Mouse (Mus musculus): ENCODE results near the gene Hsh2d. TPM values are rescaled to one million over a fixed set of nuclear protein-coding genes. Genes with fewer than 3 reads are reported as not detected.

Hsh2d gene
- total RNA-seq, 2 experiments from 2014 or later, result not detected

DNA sequence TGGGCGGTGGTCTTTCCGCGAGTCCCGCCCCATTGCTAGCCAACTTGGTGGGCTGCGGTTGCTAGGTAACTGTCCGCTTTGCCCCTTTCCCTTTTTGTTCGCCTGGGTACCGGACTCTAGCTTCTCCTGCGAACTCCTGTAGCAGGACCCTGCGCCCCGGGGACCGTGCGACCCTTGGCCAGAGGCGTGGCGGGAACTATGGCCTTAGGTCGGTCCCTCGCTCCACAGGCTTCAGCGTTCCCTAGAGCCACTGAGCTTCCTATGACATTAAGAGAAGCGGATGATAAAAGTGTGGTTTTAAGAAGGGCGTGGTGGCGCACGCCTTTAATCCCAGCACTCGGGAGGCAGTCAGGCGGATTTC, 50.9 kb downstream of the Hsh2d start:
- DNase-seq (ENCODE audit: low spot score in 2 of 2), result no peak
- intact Hi-C loops (cut with DNase I), result loop anchor here (10.0 kb wide), 1 partner anchor 66 kb away; no protein-coding TSS in a partner anchor

DNA sequence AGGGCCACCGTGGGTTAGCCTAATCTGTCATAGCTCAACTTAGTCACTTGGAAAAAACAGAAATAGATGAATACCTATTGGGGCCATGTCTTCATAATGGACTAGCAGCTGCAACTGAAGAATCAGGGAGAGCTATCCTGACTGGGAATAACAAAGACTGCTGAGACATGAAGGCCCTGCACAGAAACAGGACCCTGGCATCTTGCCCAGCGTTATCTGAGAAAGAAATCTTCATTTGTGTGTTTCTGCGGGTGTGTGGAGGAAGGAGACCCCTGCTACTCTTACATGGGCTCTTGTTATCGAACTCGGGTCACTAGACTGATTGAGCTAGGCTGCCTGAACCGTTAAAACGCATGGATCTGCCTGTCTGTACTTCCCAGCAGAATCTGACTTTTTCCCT, 51.5 kb downstream of the Hsh2d start:
- intact Hi-C loops (cut with DNase I), result loop anchor here (10.0 kb wide), 1 partner anchor 66 kb away; no protein-coding TSS in a partner anchor
- DNase-seq (ENCODE audit: low spot score in 2 of 2), result no peak

DNA sequence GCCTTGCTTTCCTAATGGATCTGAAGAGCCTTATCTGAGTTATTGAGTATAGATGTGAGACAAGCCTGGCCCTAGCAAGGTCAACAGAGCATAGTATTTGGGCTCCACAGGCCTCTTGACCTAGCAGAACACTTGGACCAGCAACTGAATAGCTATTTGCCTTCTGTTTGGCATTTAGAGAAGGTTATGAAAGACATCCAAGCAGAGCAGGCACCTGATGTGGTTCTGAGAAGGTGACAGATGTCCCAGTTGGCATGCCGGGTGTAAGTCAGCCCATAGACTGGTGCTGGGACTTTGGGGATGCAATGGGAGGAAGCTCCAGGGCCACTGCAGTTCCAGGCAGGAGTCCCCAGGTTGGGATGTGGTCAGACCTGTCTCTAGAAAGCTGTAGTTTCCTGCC, 52.8 kb downstream of the Hsh2d start:
- DNase-seq (ENCODE audit: low spot score in 2 of 2), result no peak
- intact Hi-C loops (cut with DNase I), result loop anchor here (10.0 kb wide), 1 partner anchor 67 kb away; no protein-coding TSS in a partner anchor

DNA sequence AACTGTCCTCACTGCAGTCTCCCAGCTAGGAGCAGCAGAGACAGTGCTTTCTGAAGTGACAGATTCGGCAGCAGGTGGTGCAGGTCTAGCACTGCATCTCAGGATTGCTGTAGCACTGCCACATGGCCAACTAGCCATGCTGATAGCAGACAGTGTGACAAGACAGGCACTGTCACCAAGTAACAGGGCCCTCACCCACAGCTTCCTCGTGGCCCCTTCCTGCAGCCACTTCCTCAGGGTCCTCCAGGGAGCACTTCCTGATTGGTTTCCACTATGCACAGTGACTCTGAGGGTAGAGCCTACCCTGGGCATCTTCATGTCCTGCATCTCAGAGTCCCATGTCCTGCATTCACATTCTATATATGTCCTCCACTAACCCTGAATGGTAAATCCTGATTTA, 55.2 kb downstream of the Hsh2d start:
- intact Hi-C loops (cut with DNase I), result loop anchor here (10.0 kb wide), 1 partner anchor 70 kb away; no protein-coding TSS in a partner anchor

More for the DNA sequence above, 55.2 kb downstream of the Hsh2d start:
- DNase-seq (ENCODE audit: low spot score in 2 of 2), result no peak

Other genes starting within 250 kb of the Hsh2d start
- 10 to 100 TPM; 12.6 to 13.8 TPM for gene Zfp961, start 238.6 kb upstream of the Hsh2d start, total RNA-seq (2021)
- not detected for gene Cyp4f18, start 180.0 kb upstream of the Hsh2d start, total RNA-seq (2021)
- not detected for gene Olfr372, start 148.4 kb upstream of the Hsh2d start, total RNA-seq (2021)
- gene Olfr373, start 106.5 kb upstream of the Hsh2d start, total RNA-seq (2021), result not detected
- gene Olfr374, start 82.6 kb upstream of the Hsh2d start, total RNA-seq (2021), result not detected
- 10 to 100 TPM; 36.7 to 37.5 TPM for gene Tpm4, start 54.7 kb upstream of the Hsh2d start, total RNA-seq (2021)
- 10 to 100 TPM; 38.4 to 46.3 TPM for gene Rab8a, start 28.4 kb upstream of the Hsh2d start, total RNA-seq (2021)
- gene Cib3, start 23.2 kb downstream of the Hsh2d start, total RNA-seq (2021), result not detected
- gene Gm11034, start 24.0 kb downstream of the Hsh2d start, total RNA-seq (2021), result not detected
- 10 to 100 TPM; 50.5 to 53.2 TPM for gene Fam32a, start 30.1 kb downstream of the Hsh2d start, total RNA-seq (2021)
- gene Ap1m1, start 50.4 kb downstream of the Hsh2d start, total RNA-seq (2021), result 100 to 1,000 TPM; 100 to 104 TPM
- gene Gm10282, start 115.6 kb downstream of the Hsh2d start, total RNA-seq (2021), result 1 to 10 TPM; 5.1 to 8.7 TPM
- gene Klf2, start 129.4 kb downstream of the Hsh2d start, total RNA-seq (2021), result 10 to 100 TPM; 16.6 to 21.2 TPM
- gene Eps15l1, start 231.8 kb downstream of the Hsh2d start, total RNA-seq (2021), result 10 to 100 TPM; 63.3 to 69.5 TPM